ENCODE assay signal across 26 mouse cellular contexts in the genomic region with DNA sequence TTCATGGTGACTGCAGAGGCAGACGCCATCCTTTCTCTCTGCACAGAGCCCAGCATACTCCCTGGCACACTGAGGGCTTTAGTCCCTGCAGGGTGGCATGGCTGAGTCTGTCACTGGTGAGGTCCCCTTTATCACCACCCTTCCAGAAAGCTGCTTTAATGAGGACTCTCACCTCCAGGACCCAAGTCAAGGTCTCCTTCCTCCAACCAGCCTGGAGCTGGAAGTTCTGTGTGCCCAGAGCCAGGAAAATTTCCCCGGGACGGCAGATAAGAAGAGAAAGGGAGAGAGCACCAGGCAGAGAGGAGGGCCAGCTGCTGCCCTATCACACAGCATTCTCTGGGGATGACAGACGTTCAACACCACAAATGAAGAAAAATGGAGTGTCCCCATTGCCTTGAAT.
DNase-seq lines count a peak whose midpoint lies in the region; ATAC-seq and TF ChIP-seq lines count a peak whose summit lies in the region.
"Had no signal": no experiment of that assay in that cellular context is flagged by ENCODE, and none has a peak within 500 bp of the region (broad histone marks: within the 10 kb centered on the region; RNA-seq: fewer than 3 reads in every experiment).

No protein-coding gene starts in this region.

- no peaks in the 10 kb centered on the region for H3K36me3 ChIP-seq in forebrain, embryonic 13.5 days (ENCODE audit: poor library complexity, severe bottlenecking)
- H3K36me3 ChIP-seq in forebrain, embryonic 12.5 days (replicated peaks) = no peaks in the 10 kb centered on the region
- no peaks in the 10 kb centered on the region for H3K36me3 ChIP-seq in hindbrain, embryonic 16.5 days (ENCODE audit: control insufficient read depth, insufficient read depth, low read length)
- H3K36me3 ChIP-seq: embryonic facial prominence, embryonic 10.5 days; embryonic facial prominence, embryonic 15.5 days; heart, embryonic 10.5 days; limb, embryonic 13.5 days; lung, embryonic 15.5 days had no signal

- H3K4me3 ChIP-seq in forebrain, embryonic 13.5 days = no peak overlapping the region
- no peak overlapping the region for H3K4me3 ChIP-seq in forebrain, embryonic 12.5 days (replicated peaks)
- H3K4me3 ChIP-seq in left cerebral cortex, adult 2 months = no peak overlapping the region
- H3K4me3 ChIP-seq in cortical plate, adult 2 months (ENCODE audit: insufficient read depth, low read length) = no peak overlapping the region
- H3K4me3 ChIP-seq in hindbrain, embryonic 16.5 days (ENCODE audit: low read length) = no peak overlapping the region
- H3K4me3 ChIP-seq: embryonic facial prominence, embryonic 10.5 days; embryonic facial prominence, embryonic 15.5 days; heart, embryonic 10.5 days; limb, embryonic 13.5 days; lung, embryonic 15.5 days; myocyte had no signal

- 54% methylated on average over 4 of the region's 4 CpGs for WGBS in forebrain, embryonic 13.5 days
- WGBS in forebrain, embryonic 12.5 days = 71% methylated on average over 4 of the region's 4 CpGs
- 28% methylated on average over 4 of the region's 4 CpGs for WGBS in hindbrain, embryonic 16.5 days

- H3K4me1 ChIP-seq in forebrain, embryonic 13.5 days = peaks cover 27% of the 10 kb centered on the region
- H3K4me1 ChIP-seq in forebrain, embryonic 12.5 days = peaks cover 7% of the 10 kb centered on the region
- H3K4me1 ChIP-seq in cortical plate, adult 2 months (ENCODE audit: control insufficient read depth, insufficient read depth, low read length) = peaks cover 16% of the 10 kb centered on the region
- peaks cover 15% of the 10 kb centered on the region for H3K4me1 ChIP-seq in hindbrain, embryonic 16.5 days (ENCODE audit: control insufficient read depth, insufficient read depth, low read depth, low read length)
- H3K4me1 ChIP-seq: embryonic facial prominence, embryonic 15.5 days; limb, embryonic 13.5 days; lung, embryonic 15.5 days had no signal

- no peak for TF ChIP-seq CTCF in left cerebral cortex, adult 2 months (IDR thresholded peaks at IDR 0.05)
- TF ChIP-seq CTCF in cortical plate, adult 2 months (IDR thresholded peaks at IDR 0.05; ENCODE audit: extremely low read depth, insufficient read depth, low read length) = no peak

- peak overlapping the region; percentile 36 for H3K27ac ChIP-seq in forebrain, embryonic 13.5 days
- H3K27ac ChIP-seq in forebrain, embryonic 12.5 days = no peak overlapping the region
- peak overlapping the region; percentile 61 for H3K27ac ChIP-seq in left cerebral cortex, adult 2 months
- 0 out of 2 replicates have a peak overlapping the region, but pooled peaks have one; percentile 14 for H3K27ac ChIP-seq in cortical plate, adult 2 months (ENCODE audit: insufficient read depth, low read length)
- H3K27ac ChIP-seq in hindbrain, embryonic 16.5 days (ENCODE audit: low read depth, low read length) = peak overlapping the region; percentile 16; the same call in 1 of the 2 replicates
- H3K27ac ChIP-seq: embryonic facial prominence, embryonic 10.5 days; embryonic facial prominence, embryonic 15.5 days; heart, embryonic 10.5 days; limb, embryonic 13.5 days; lung, embryonic 15.5 days had no signal

- intact Hi-C loops in left cerebral cortex, adult 2 months (cut with DNase I) = no loop called here
- intact Hi-C loops in left cerebral cortex, postnatal 10 days (cut with DNase I) = no loop called here

- H3K27me3 ChIP-seq in forebrain, embryonic 13.5 days = no peaks in the 10 kb centered on the region
- H3K27me3 ChIP-seq in forebrain, embryonic 12.5 days = no peaks in the 10 kb centered on the region
- no peaks in the 10 kb centered on the region for H3K27me3 ChIP-seq in hindbrain, embryonic 16.5 days (replicated peaks; ENCODE audit: control insufficient read depth, insufficient read depth, low read length)
- H3K27me3 ChIP-seq: embryonic facial prominence, embryonic 15.5 days; limb, embryonic 13.5 days; lung, embryonic 15.5 days had no signal

- ATAC-seq in forebrain, embryonic 13.5 days = no peak
- ATAC-seq in forebrain, embryonic 12.5 days (ENCODE audit: low FRiP score) = no peak
- ATAC-seq in hindbrain, embryonic 16.5 days = no peak
- ATAC-seq: CD4-positive, CD25-positive, alpha-beta regulatory T cell, adult 4 months; forebrain, embryonic 14.5 days; intestine, postnatal 0 days had no signal

- no peaks in the 10 kb centered on the region for H3K9me3 ChIP-seq in forebrain, embryonic 13.5 days (replicated peaks)
- no peaks in the 10 kb centered on the region for H3K9me3 ChIP-seq in forebrain, embryonic 12.5 days
- H3K9me3 ChIP-seq in hindbrain, embryonic 16.5 days (ENCODE audit: control insufficient read depth, low read length) = no peaks in the 10 kb centered on the region
- H3K9me3 ChIP-seq: embryonic facial prominence, embryonic 15.5 days; heart, embryonic 10.5 days; limb, embryonic 13.5 days; lung, embryonic 15.5 days had no signal

- no peak overlapping the region for H3K4me2 ChIP-seq in forebrain, embryonic 13.5 days
- no peak overlapping the region for H3K4me2 ChIP-seq in forebrain, embryonic 12.5 days
- H3K4me2 ChIP-seq in hindbrain, embryonic 16.5 days (ENCODE audit: low read length) = no peak overlapping the region
- H3K4me2 ChIP-seq: embryonic facial prominence, embryonic 15.5 days; limb, embryonic 13.5 days; liver, embryonic 11.5 days; lung, embryonic 15.5 days; midbrain, embryonic 11.5 days had no signal

- H3K9ac ChIP-seq in forebrain, embryonic 13.5 days = no peak overlapping the region
- H3K9ac ChIP-seq in forebrain, embryonic 12.5 days = no peak overlapping the region
- H3K9ac ChIP-seq in hindbrain, embryonic 16.5 days (ENCODE audit: low read depth, low read length) = 0 out of 2 replicates have a peak overlapping the region, but pooled peaks have one; percentile 9
- H3K9ac ChIP-seq: embryonic facial prominence, embryonic 15.5 days; limb, embryonic 13.5 days; lung, embryonic 15.5 days had no signal

- TF ChIP-seq POLR2A in cortical plate, adult 2 months (IDR thresholded peaks at IDR 0.05; ENCODE audit: extremely low read depth, insufficient read depth, low read length) = no peak

- DNase-seq in left cerebral cortex, adult 2 months (ENCODE audit: extremely low spot score in 1 of 2, low spot score in 2 of 2) = no peak
- no peak for DNase-seq in left cerebral cortex, postnatal 10 days (ENCODE audit: extremely low spot score in 1 of 2, low spot score in 2 of 2)
- no peak for DNase-seq in right cerebral cortex, adult 18-20 months
- DNase-seq: adrenal gland, postnatal 14 days; cerebellum, adult 18-20 months; cerebellum, postnatal 36 days; gastrocnemius, postnatal 14 days; heart, postnatal 36 days; kidney, adult 9 months; kidney, postnatal 10 days; thymus, postnatal 14 days had no signal
